Mouse (Mus musculus): ENCODE results near the gene Ptdss2.

The Ptdss2 gene

GRCm38 (mm10) chr7:141175068-141175467 lies 52.9 kb downstream of the Ptdss2 start:
- DNase-seq: no peak

- DNase-seq: peak; percentile 92
These were observed 54.0 kb downstream of the Ptdss2 start for GRCm38 (mm10) chr7:141176173-141176572.

DNA sequence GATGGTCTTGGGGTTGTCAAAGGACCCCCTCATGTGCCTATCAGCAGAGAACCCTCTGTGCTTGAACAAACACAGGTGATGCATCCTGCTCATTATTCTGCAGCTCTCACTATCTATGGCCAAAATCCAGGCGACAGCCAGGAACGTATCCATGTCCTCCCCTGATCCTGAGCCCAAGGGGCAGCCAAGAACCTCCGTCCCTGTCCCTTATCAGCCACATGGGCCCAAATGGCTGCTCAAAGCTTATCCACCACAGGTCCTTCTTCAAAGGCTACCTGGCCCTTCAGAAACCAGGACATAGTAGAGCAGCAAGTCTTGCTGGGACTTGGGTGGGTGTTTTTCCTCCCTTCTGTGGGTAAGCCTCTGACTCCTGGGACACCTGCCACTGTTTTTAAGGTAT lies 66.0 kb downstream of the Ptdss2 start:
- no peak for DNase-seq

DNA sequence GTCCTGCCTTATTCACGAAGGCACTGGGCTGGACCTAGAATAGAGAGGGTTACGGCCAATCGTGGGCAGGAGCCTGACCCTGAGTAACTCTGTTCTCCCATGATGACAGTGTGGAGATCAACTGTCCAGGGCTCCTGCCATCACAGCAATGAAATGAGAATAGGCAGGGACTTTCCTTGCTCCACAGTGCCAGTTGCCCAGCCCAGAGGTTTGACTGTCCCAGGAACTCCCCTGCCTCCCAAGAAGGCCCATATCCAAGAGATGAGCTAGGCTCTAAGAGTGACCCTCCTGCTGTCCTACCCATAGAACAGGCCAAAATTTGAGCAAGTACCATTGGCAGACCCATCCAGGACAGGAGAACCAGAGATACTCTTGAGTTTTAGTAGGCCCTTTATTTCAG lies 66.6 kb downstream of the Ptdss2 start:
- DNase-seq: no peak

DNA sequence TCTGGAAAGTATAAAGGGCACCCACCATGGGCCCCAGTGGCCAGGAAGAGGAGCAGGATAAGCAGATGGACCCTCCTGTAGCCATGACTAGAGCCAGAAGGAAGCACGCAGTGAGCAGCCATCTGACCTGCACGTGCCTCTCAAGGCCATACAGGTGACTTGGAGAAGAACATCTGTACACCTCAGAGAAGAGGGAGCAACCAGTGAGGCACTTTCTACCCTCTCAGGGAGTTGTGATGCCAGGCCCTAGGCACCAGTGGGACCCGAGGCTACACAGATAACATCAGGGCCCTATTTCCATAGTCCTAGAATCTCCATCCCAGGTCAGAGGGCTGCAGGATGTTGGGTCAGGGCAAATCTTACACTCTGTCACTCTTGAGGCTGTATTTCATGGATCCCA lies 68.0 kb downstream of the Ptdss2 start:
- DNase-seq: no peak

DNA sequence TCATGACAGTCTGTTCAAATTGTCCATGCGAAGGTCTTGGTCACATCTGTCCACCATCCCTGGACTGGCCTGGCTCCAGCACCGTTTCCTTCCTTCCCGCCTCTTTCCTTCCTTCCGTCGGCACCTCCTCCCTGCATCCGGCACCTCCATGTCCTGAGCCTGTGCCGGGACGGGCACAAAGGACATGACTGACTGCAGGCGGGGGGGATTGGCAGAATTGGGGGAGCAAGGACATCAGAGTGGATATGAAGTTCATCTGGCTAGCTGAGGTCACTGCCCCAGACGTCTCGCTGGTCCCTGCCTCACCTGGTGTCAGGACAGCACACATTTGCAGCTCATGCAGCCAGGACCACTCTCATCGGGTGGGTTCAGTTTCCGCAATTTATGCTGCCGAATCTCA lies 68.9 kb downstream of the Ptdss2 start:
- peak; percentile 71 for DNase-seq

- no peak for DNase-seq
These were observed 69.9 kb downstream of the Ptdss2 start for GRCm38 (mm10) chr7:141191796-141192685.

DNA sequence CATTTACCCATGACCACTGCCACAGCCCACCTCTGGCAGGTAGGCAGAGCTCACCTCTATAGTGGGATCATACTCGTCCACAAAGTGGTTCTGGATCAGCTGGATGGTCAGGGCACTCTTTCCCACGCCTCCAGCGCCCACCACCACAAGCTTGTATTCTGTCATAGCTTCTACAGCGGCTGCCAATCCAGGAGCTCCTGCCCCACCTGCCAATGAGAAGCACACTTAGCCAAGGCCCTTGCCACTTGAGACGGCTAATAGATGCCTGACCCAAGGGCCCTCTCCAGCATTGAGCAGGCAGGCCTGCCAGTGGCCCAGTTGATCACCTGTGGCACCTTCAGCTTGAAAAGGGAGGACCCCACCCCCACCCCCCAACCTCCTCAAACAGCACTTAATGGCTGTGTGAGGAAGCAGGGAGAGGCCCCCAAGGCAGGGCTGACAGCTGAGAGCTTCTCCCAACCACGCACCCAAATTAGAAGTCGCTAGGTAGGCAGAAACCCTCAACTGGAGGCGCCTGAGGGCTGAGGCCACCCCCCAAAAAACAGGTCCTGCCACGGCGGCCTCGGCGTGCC lies 70.7 kb downstream of the Ptdss2 start:
- no peak for DNase-seq

GRCm38 (mm10) chr7:141193348-141193856 lies 71.2 kb downstream of the Ptdss2 start:
- peak; percentile 62 for DNase-seq

GRCm38 (mm10) chr7:141193948-141194347 lies 71.8 kb downstream of the Ptdss2 start, which contains the start of the genes Hras and Lrrc56:
Gene Hras, minus strand, starts transcription at chr7:141194005.
Gene Lrrc56, plus strand, starts transcription at chr7:141194157.
- DNase-seq: peak; percentile 98

GRCm38 (mm10) chr7:141194409-141194808 lies 72.2 kb downstream of the Ptdss2 start:
- DNase-seq: no peak

GRCm38 (mm10) chr7:141194830-141195229 lies 72.6 kb downstream of the Ptdss2 start:
- peak; percentile 95 for DNase-seq

DNA sequence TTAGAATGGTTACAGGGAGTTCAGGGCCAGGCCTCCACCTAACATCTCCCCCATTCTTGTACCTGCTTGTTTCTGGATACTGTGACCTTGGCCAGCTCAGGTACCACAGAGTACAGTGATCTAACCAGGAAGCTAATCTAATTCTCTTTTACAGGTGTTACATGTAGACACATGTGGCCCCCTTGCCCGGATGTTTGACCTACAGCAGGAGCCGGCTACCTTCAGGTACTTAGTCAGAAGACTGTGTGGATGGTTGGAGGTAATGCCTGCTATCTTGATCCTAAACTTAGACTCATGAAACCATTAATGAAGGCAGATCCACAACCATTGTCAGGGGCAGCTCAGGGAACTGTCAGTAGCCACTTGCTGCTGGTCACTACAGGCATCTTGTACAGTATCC lies 73.6 kb downstream of the Ptdss2 start:
- DNase-seq: no peak

DNA sequence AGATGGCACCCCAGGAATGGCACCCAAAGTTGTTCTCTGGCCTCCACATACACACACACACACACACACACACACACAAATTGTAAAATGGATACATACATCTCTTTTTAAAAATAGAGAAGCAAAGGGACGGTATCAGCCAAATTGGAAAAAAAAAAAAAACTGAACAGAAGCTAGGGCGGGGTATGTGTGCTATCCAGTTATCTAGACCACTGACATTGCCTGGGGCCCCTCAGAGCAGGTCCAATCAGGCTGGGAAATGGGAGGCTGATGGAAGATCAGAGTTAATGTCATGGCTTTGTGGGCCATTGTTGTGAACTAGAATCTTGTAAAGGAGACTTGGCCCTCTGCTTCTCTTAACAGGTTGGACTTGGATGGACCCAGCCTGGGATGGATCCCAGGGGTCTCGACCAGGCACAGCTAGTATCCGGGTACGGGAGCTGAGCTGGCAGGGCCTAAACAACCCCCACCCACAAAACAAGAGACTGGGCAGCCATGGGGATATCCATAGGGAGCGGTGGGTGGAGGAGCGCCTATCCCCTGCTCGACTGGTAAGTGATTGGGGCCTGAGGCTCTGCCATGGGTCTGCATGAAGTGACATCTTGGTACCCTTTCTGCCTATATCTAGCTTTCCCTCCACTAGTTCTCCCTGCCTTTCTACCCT lies 74.6 kb downstream of the Ptdss2 start:
- DNase-seq: no peak

GRCm38 (mm10) chr7:141198121-141198520 lies 75.9 kb downstream of the Ptdss2 start:
- no peak for DNase-seq

DNA sequence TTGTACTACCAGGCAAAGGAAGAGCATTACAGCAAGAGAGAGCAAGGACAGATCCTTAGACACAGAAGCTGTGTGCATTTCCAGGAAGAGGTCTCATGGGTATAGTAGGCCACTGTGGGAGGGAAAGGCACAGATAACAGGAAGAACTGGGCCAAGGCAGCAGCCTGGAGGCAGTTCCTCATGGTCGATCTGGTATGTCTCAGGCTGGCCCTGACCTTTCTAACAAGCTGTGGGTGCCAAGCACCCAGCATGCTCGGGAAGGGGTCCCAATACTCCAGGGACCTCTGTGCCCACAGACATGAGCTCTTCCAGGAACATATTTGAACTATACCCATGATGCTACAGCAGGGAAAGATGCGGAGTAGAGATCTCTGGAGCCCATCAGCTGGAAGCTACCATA lies 82.4 kb downstream of the Ptdss2 start:
- DNase-seq: no peak

- no peak for DNase-seq
These were observed 83.3 kb downstream of the Ptdss2 start for GRCm38 (mm10) chr7:141205504-141205903.

DNA sequence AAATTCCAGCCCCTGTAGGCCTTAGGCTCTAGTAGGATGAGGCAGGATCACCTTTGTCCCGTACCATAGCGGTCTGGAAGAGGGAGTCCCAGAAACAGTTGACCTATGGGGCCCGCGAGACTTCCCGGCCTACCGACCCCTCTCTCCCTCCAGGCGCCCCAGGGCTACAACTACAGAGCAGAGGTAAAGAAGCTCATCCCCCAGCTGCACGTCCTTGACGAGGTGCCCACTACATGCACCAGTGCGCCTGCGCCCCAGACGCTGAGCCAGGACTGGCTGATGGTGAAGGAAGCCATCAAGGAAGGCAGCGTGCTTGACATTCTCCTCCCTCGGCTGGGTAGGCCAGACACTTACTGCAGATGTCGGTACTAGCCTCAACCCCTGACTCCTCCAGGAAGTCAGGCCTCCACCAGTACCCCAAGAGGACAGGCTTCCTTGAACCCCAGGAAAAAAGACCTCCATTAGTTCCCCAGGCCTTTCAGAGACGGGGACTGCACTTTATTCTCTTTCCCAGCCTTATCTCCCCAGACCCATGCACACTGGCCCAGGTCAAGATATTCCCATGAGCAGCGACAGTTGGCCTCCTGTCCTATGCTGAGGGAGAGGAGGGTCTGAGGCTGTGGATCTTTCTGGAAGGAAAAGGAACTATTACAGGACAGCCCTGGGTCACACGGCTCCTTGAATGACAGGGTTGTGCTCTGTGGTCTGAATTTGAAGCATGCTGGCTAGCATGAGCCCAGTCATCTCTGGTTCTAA lies 84.2 kb downstream of the Ptdss2 start:
- no peak for DNase-seq
